In the genomic region with DNA sequence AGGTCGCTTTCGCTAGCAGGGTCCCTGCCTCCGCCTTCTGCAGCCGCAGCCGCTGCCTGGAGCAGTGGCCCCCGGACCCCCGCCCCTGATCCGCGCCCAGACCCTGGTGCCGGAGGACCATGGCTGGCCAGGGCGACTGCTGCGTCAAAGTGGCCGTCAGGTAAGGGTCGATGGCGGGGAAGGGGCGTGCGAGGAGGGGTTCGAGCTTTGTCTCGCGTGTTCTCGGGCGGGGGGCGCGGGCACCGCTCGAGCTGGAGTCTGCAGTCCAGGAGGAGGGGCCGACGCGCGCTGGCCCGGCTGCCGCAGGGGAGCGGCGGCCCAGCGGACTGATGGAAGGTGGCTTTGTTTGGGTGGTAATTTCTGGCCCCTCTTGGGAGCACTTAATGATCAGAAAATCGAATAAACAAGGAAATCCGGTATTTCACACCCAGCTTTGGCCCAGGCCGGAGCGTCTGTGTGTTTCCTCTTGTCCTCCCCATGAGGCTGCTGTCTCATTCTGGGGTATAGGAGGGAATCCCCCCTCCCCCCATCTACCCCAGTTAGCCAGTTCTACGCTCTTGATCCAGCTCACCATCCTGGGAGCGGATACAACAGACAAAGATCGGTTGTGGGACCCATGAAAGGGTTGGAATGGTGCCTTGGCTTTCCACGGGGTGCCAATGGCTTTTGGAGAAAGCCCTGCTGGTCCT, we compare ENCODE assay signal across 8 mouse cellular contexts. TPM values are rescaled to one million over a fixed set of nuclear protein-coding genes. Genes with fewer than 3 reads are reported as not detected.
DNase-seq lines count a peak whose midpoint lies in the region; ATAC-seq and TF ChIP-seq lines count a peak whose summit lies in the region.

No protein-coding gene starts in this region.

- no peaks in the 10 kb centered on the region for H3K9me3 ChIP-seq in embryonic facial prominence, embryonic 14.5 days (ENCODE audit: control insufficient read depth, low read length)

- peak; percentile 3 for ATAC-seq in activated CD4-positive, CD25-positive, alpha-beta regulatory T cell, adult 4 months
- ATAC-seq in embryonic facial prominence, embryonic 14.5 days (ENCODE audit: low read depth), result peak; percentile 48; the same call in 1 of the 2 replicates

- 1% methylated on average over 34 of the region's 43 CpGs for WGBS in embryonic facial prominence, embryonic 14.5 days

- H3ac ChIP-seq in myocyte (ENCODE audit: control insufficient read depth, insufficient read length), result peak overlapping the region; percentile 44

- no peak overlapping the region; the same call in 1 of the 2 replicates for H3K27ac ChIP-seq in embryonic facial prominence, embryonic 14.5 days (replicated peaks; ENCODE audit: low read depth, low read length)

- peak overlapping the region; percentile 97 for H3K4me2 ChIP-seq in embryonic facial prominence, embryonic 14.5 days (ENCODE audit: low read depth, low read length)
- H3K4me2 ChIP-seq in myocyte (ENCODE audit: low read depth), result peak overlapping the region; percentile 91

- H3K9ac ChIP-seq in embryonic facial prominence, embryonic 14.5 days (ENCODE audit: low read depth, low read length), result peak overlapping the region; percentile 79

- H3K4me1 ChIP-seq in embryonic facial prominence, embryonic 14.5 days (ENCODE audit: control insufficient read depth, insufficient read depth, low read length), result peaks cover 66% of the 10 kb centered on the region

- H3K27me3 ChIP-seq in embryonic facial prominence, embryonic 14.5 days (replicated peaks; ENCODE audit: control insufficient read depth, insufficient read depth, low read length), result no peaks in the 10 kb centered on the region
- no peaks in the 10 kb centered on the region for H3K27me3 ChIP-seq in myocyte (ENCODE audit: control insufficient read depth, insufficient read depth, insufficient read length)

- peak; percentile 55 to 71 for DNase-seq in layer of hippocampus, postnatal 10 days (ENCODE audit: low spot score in 2 of 2)
- no peak for DNase-seq in layer of hippocampus, adult 9-10 months (ENCODE audit: low spot score)
- no peak for DNase-seq in embryonic facial prominence, embryonic 14.5 days (ENCODE audit: low spot score)
- peak; percentile 40 to 59 for DNase-seq in kidney, postnatal 4 days
- no peak for DNase-seq in urinary bladder, postnatal 36 days (ENCODE audit: low spot score in 2 of 2)
- DNase-seq in left cerebral cortex, adult 18-20 months (ENCODE audit: low spot score in 2 of 2), result no peak

- no peak for TF ChIP-seq POLR2A in myocyte (IDR thresholded peaks at IDR 0.05; ENCODE audit: insufficient read length, low read depth)

- H3K36me3 ChIP-seq in embryonic facial prominence, embryonic 14.5 days (ENCODE audit: control insufficient read depth, insufficient read depth, low read length), result no peaks in the 10 kb centered on the region
- H3K36me3 ChIP-seq in myocyte (ENCODE audit: control insufficient read depth, insufficient read depth), result no peaks in the 10 kb centered on the region

- H3K79me2 ChIP-seq in myocyte (ENCODE audit: control insufficient read depth, insufficient read depth), result peaks cover 36% of the 10 kb centered on the region

- peak overlapping the region; percentile 78 for H3K4me3 ChIP-seq in embryonic facial prominence, embryonic 14.5 days (ENCODE audit: low read depth, low read length)
- H3K4me3 ChIP-seq in myocyte, result peak overlapping the region; percentile 57

TF ChIP-seq in myocyte, 11 proteins besides CTCF, POLR2A, EP300 and RAD21:
- peak in 1 of 3 experiments; percentile 12 for TF ChIP-seq MYOD1 (IDR thresholded peaks at IDR 0.05; ENCODE audit: control insufficient read depth in 1 of 3, insufficient read length in 2 of 3, low read depth in 2 of 3)
- TF ChIP-seq MAX (IDR thresholded peaks at IDR 0.05; ENCODE audit: low read depth), result no peak
- TF ChIP-seq MYOG (IDR thresholded peaks at IDR 0.05; ENCODE audit: control insufficient read depth in 1 of 3, insufficient read depth in 1 of 3, insufficient read length in 2 of 3, low read depth in 2 of 3), result peak in 1 of 3 experiments; percentile 20
TF ChIP-seq in myocyte: peak in this region for 2.

RNA-seq across cellular contexts. Expression of a gene that starts 0.6 kb away (rescaled TPM):
- total RNA-seq in layer of hippocampus, postnatal 10 days (2021), result 100 to 1,000 TPM; 182 to 199 TPM
- 10 to 100 TPM; 26.6 to 31.2 TPM for polyA plus RNA-seq in activated CD4-positive, CD25-positive, alpha-beta regulatory T cell, adult 4 months (2017; shearing (Covaris generic))
- polyA plus RNA-seq in embryonic facial prominence, embryonic 14.5 days (2014; fragmentation: Nextera tagmentation; extraction: Ambion mirVana), result 2.8 and 3.3 TPM in 2 replicates
- polyA plus RNA-seq in myocyte (2012; fragmentation: generic; extraction: Trizol), result 16.8 TPM
- 10 to 100 TPM; 54.8 to 57.3 TPM for total RNA-seq in left cerebral cortex, adult 18-20 months (2021)

Comparison
In these comparisons a context has a peak if more than half of its experiments do, and no peak if none do; other contexts are left out.
1. DNase-seq: peak in layer of hippocampus, postnatal 10 days (2 of 2) and kidney, postnatal 4 days (2 of 2); none in layer of hippocampus, adult 9-10 months (single experiment), embryonic facial prominence, embryonic 14.5 days (single experiment), urinary bladder, postnatal 36 days (0 of 2) and left cerebral cortex, adult 18-20 months (0 of 2).